Mouse (Mus musculus) cerebellum, adult 9-10 months (tissue): ENCODE results near the gene Soga3.

Experiments
- DNase-seq: peaks from one replicate; pipeline ENCODE4 v3.0.0; 2022

The Soga3 gene

DNA sequence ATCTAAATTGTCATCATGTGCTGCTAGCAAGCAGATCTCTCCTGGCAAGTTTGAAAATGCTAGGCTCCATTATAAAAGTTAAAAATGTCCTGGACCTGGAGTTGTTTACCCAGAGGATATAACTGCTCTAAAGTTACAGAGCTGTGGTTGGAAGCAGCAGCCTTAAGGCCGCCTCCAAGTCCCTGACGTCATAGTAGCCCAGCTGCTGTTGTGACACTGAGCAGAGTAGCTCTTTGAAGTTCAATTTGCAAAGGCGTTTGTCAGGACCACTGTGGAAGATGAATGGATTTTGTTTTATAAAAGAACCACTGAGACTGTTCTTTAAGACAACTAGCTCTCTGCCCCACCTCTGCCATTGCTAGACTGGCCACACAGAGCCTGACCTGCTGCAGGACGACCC is 67.8 kb downstream of the Soga3 start, which contains the start of gene 9330159F19Rik:
Gene 9330159F19Rik (plus strand): TSS at position 154 of the 400 bp plus-strand sequence.
- no peak for DNase-seq

DNA sequence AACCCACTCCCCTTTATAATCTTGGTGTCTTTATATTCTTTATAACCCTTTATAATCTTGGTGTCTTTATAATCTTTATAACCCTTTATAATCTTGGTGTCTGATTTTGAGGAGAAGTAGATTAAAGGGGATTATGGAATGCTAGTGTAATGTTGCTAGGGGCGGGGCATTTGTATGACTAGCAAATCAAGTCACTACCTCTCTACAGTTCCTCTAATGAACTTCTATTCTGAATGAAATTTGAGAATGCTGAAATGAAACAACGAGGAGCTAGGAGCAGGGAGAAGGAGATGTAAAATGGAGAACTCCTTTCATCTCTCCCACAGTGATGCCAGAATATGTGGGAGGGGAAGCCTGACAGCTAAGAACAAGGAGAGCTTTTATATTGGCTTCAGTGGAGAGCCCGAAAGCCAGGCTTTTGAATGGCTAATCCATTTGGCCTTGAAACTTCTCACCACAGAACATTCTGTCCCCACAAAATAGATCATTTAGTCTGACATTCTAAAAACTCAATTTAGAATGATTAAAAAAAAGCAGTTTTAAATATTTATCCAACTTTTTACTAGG is 70.0 kb downstream of the Soga3 start:
- no peak for DNase-seq

DNA sequence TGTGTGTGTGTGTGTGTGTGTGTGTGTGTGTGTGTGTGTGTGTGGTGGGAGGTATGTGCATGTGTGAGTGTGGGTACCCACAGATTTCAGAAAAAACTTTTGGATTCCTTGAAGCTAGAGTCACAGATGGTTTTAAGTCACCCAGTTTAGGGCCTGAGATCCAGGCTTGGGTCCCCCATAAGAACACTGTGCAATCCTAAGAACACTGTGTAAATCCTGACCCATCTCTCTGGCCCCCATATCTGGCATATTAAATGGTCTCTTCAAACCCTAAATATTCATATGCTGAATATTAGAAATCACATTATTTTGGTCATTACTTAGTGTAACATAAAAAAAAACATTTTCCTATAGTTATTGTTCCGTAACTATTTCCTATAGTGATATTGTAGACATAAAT is 73.3 kb downstream of the Soga3 start:
- DNase-seq: no peak

DNA sequence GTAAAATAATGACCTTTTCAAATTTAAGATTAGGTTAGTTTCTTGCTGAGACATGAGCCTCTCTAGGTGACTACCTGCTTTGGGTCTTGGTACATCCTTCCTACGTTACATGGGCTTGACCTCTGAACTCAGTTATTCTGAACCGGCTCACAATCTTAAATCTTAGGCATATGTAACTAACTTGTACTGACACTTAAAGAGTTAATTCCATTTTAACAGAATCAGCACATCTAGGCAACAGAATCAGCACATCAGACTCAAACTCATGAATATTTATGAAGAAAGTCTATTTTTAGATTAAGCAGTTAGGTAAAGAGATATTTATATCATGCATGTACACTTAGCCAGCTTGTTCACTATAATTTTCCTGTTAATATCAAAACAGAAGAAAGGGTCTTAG is 73.8 kb downstream of the Soga3 start:
- DNase-seq: no peak

GRCm38 (mm10) chr10:29225329-29225728 is 81.7 kb downstream of the Soga3 start:
- no peak for DNase-seq

GRCm38 (mm10) chr10:29231208-29231607 is 87.6 kb downstream of the Soga3 start:
- no peak for DNase-seq
